Mouse (Mus musculus): ENCODE data around the gene Pdcl. TPM values are rescaled to one million over a fixed set of nuclear protein-coding genes. Genes with fewer than 3 reads are reported as not detected.

Gene Pdcl
- polyA plus RNA-seq (2012; rRNA removed) = 47.8 and 48.1 TPM in 2 replicates

DNA sequence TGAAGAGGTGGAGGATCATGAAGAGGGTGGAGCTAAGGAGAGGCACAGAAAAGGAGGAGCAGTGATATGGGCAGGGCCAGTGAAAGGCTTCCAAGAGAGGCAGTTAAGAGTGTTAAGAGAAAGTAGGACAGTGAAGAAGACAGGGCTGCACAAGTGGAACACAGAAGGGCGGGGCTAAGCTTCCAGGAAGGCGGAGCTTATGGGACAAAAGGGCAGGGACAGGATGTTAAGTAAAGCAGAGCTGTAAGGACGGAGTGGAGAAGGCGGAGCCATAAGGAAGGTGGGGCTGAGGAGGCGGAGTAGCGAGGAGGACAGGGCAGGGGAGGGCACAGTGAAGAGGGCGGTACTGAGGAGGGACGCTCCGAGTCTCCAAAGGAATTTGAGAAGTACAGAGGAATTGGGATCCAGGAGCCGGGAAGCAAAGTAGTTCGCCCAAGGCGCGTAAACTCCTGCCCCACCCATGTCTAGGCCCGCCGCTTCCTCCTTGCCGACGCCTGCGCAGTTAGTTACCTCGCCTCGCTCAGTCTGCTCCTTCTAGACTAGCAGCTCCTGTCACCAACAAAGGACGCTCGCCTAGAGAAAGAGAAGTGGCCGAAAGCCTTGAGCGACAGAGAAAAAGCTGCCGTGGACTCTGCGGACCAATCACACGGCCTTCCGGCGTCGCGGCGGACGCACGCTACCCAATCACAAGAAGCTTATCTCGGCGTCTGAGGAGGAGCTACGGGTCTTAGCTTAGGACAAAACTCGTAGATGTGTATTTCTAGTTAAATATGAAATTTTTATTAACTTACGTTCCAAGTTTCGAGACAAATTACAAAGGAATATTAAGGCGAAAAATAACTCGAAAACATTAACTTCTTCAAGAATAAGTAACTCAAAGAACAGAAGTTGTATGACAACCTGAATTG, at the start of gene Pdcl:
Gene Pdcl (minus strand): TSS at position 700 of the 908 bp plus-strand sequence.
- peak; percentile 98 for DNase-seq (ENCODE audit: low read depth)
- TF ChIP-seq CTCF (IDR thresholded peaks at IDR 0.05; ENCODE audit: borderline replicate concordance, extremely low read depth, insufficient read depth, insufficient read length) = no peak
- TF ChIP-seq POLR2A (IDR thresholded peaks at IDR 0.05; ENCODE audit: borderline replicate concordance, extremely low read depth, insufficient read depth, insufficient read length, poor library complexity, severe bottlenecking) = no peak

DNA sequence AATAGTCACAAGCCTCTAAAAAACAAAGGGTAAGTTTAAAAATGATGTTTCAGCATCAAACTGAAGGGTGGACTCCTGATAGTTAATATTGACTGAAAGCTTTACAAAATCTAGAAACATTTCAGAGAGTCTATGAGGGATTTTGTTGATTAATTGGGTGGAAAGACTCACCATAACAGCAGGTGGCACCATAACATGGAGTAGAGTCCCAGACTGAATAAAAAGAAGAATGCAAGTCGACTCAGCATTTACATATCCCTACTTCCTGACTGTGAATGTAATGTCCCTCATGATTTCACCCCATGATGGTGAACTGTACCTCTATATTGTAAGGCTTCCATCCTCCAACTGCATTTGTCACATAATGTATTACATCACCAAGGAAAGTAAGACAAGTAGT, 36.4 kb upstream of the Pdcl start:
- peak; percentile 17 for DNase-seq (ENCODE audit: low read depth)
- TF ChIP-seq POLR2A (IDR thresholded peaks at IDR 0.05; ENCODE audit: borderline replicate concordance, extremely low read depth, insufficient read depth, insufficient read length, poor library complexity, severe bottlenecking) (no peak), CTCF (IDR thresholded peaks at IDR 0.05; ENCODE audit: borderline replicate concordance, extremely low read depth, insufficient read depth, insufficient read length) (no peak)

- TF ChIP-seq POLR2A (IDR thresholded peaks at IDR 0.05; ENCODE audit: borderline replicate concordance, extremely low read depth, insufficient read depth, insufficient read length, poor library complexity, severe bottlenecking) (no peak), CTCF (IDR thresholded peaks at IDR 0.05; ENCODE audit: borderline replicate concordance, extremely low read depth, insufficient read depth, insufficient read length) (no peak)
- no peak for DNase-seq (ENCODE audit: low read depth)
These were observed 23.8 kb upstream of the Pdcl start for GRCm38 (mm10) chr2:37382921-37383320.

GRCm38 (mm10) chr2:37380189-37380588, 21.1 kb upstream of the Pdcl start:
- peak; percentile 80 for DNase-seq (ENCODE audit: low read depth)
- TF ChIP-seq POLR2A (IDR thresholded peaks at IDR 0.05; ENCODE audit: borderline replicate concordance, extremely low read depth, insufficient read depth, insufficient read length, poor library complexity, severe bottlenecking) (no peak), CTCF (IDR thresholded peaks at IDR 0.05; ENCODE audit: borderline replicate concordance, extremely low read depth, insufficient read depth, insufficient read length) (peak; percentile 65; the same call in 1 of the 2 replicates)

GRCm38 (mm10) chr2:37376018-37376417, 16.9 kb upstream of the Pdcl start:
- TF ChIP-seq CTCF (IDR thresholded peaks at IDR 0.05; ENCODE audit: borderline replicate concordance, extremely low read depth, insufficient read depth, insufficient read length) = no peak
- TF ChIP-seq POLR2A (IDR thresholded peaks at IDR 0.05; ENCODE audit: borderline replicate concordance, extremely low read depth, insufficient read depth, insufficient read length, poor library complexity, severe bottlenecking) = no peak
- DNase-seq (ENCODE audit: low read depth) = no peak

DNA sequence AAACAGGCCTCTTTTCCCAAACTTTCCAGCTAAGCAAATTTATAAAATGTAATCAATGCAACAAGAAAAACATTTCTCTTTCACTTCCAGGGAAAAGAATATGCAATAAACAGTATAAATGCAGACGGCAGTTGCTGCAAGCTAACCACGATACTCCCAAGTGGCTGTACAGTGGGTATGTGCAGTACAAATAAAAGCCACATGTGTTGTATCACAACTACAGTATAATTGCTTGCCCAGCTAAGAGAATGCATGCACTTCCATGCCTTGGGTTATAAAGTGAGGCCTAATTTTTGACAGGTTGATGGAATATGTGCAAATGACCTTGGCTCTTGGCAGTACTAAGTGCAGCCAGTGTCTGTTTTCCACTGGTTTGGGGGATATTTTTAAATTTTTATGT, 11.5 kb upstream of the Pdcl start:
- no peak for DNase-seq (ENCODE audit: low read depth)
- no peak for TF ChIP-seq POLR2A (IDR thresholded peaks at IDR 0.05; ENCODE audit: borderline replicate concordance, extremely low read depth, insufficient read depth, insufficient read length, poor library complexity, severe bottlenecking)
- TF ChIP-seq CTCF (IDR thresholded peaks at IDR 0.05; ENCODE audit: borderline replicate concordance, extremely low read depth, insufficient read depth, insufficient read length) = no peak

DNA sequence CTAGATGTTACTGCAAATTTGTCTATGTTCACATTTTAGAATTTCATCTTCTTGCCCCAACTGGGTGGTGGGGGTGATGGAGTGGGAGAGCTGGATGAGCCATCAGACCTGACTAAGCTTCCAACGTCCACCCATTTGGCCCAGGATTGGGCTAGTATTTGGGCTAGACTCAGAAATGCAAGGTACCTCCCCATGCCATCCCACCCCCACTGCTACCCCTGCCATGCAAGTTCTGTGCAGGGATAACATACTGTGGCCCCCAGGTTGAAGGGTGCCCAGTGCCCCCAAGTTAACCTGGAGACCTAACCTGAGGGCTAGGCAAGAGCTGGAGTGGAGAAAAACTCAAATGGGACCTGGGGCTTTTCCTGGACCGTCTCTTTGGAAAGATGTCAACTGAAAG, 776 bp upstream of the Pdcl start:
- TF ChIP-seq CTCF (IDR thresholded peaks at IDR 0.05; ENCODE audit: borderline replicate concordance, extremely low read depth, insufficient read depth, insufficient read length) = no peak
- TF ChIP-seq POLR2A (IDR thresholded peaks at IDR 0.05; ENCODE audit: borderline replicate concordance, extremely low read depth, insufficient read depth, insufficient read length, poor library complexity, severe bottlenecking) = no peak
- no peak for DNase-seq (ENCODE audit: low read depth)

DNA sequence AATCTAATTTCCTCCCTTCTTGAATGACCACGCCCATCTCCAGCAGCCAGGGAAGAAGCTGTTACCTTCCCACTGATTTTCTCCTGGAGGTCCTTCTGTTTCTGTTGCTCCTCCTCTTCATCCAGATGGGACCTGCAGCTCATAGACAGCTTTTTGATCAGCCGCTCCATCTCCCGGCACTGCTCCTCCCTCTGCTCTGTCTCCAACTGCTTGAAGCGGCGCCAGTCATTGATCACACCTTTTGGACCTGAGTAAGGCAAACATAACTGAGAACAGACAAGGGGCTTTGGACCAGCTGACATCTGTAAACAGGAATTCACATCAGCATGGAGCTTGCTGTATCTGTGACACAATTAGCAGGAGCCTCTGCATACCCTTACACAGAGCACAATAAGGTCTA, 3.6 kb downstream of the Pdcl start:
- DNase-seq (ENCODE audit: low read depth) = no peak
- TF ChIP-seq POLR2A (IDR thresholded peaks at IDR 0.05; ENCODE audit: borderline replicate concordance, extremely low read depth, insufficient read depth, insufficient read length, poor library complexity, severe bottlenecking) (no peak), CTCF (IDR thresholded peaks at IDR 0.05; ENCODE audit: borderline replicate concordance, extremely low read depth, insufficient read depth, insufficient read length) (no peak)

GRCm38 (mm10) chr2:37351671-37352070, 7.5 kb downstream of the Pdcl start:
- TF ChIP-seq POLR2A (IDR thresholded peaks at IDR 0.05; ENCODE audit: borderline replicate concordance, extremely low read depth, insufficient read depth, insufficient read length, poor library complexity, severe bottlenecking) (no peak), CTCF (IDR thresholded peaks at IDR 0.05; ENCODE audit: borderline replicate concordance, extremely low read depth, insufficient read depth, insufficient read length) (no peak)
- DNase-seq (ENCODE audit: low read depth) = no peak

DNA sequence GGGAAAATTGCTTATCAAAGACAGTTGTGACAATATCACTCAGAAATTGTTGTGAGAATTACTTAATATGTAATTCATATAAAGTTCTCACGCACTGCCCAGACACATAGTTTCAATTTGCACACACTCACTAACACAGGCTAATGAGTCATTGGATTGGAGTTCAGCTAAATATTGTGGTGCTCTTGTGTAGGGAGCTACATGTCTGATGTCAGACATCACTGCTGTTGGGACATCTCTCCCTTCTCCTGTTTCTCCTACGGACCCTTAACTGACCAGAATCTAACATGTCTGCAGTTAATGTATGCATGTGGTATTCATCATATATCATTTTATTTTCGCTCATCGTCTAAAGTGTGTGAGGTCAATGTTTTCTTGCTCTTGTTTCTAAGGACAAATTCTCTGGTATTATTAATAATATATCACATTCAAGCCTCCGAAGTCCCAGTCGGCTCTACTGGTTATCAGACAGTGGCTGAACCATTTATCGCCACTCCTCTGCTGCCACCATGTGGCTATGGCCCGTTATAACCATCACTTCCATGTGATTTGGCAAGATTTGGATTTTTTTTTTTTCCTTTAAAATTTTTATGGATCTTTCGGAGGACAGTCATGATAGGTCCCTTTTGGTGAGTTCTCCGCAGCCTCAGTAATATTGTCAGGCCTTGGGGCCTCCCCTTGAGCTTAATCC, 20.5 kb downstream of the Pdcl start:
- peak; percentile 66 for DNase-seq (ENCODE audit: low read depth)
- TF ChIP-seq POLR2A (IDR thresholded peaks at IDR 0.05; ENCODE audit: borderline replicate concordance, extremely low read depth, insufficient read depth, insufficient read length, poor library complexity, severe bottlenecking) (no peak), CTCF (IDR thresholded peaks at IDR 0.05; ENCODE audit: borderline replicate concordance, extremely low read depth, insufficient read depth, insufficient read length) (peak; percentile 75; the same call in 1 of the 2 replicates)

- no peak for TF ChIP-seq POLR2A (IDR thresholded peaks at IDR 0.05; ENCODE audit: borderline replicate concordance, extremely low read depth, insufficient read depth, insufficient read length, poor library complexity, severe bottlenecking)
- TF ChIP-seq CTCF (IDR thresholded peaks at IDR 0.05; ENCODE audit: borderline replicate concordance, extremely low read depth, insufficient read depth, insufficient read length) = no peak
- no peak for DNase-seq (ENCODE audit: low read depth)
These were observed 25.8 kb downstream of the Pdcl start for GRCm38 (mm10) chr2:37333321-37333720.
